Mouse (Mus musculus): ENCODE data around the gene Phlpp1.

DNA sequence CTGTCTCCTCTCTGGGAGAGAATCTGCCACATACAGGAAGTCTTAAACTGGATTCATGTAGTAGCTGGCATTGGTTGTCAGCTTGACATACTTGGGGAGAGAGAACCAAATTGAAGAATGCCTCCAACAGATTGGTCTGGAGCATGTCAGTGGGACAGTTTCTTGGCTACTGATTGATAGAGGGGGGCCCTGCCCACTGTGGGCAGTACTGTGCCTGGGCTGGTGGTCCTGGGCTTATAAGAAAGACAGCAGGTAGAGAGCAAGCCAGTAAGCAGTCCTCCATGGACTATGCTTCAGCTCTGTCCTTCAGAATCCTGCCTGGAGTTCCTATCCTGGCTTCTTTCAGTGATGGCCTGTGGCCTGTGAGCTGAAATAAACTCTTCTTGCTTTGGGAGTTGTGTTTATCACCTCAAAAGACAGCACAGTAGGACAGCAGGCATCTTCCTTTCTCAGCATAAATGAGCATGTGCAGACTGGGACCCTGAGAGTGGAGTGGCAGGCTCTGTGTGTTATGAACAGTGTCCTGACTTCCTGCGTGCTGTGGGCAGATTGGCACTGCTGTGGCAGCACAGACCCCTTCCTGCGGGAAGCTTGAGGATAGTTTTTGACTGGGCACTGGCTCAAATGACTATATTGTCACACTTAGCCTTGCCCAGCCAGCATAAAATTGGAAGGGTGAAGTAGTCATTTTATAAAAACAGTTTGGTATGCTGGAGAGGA, 108.0 kb downstream of the Phlpp1 start:
- TF ChIP-seq CTCF (conservative IDR thresholded peaks at IDR 0.05; ENCODE audit: low read length) (no peak), NANOG (IDR thresholded peaks at IDR 0.05; ENCODE audit: borderline replicate concordance, low read length) (no peak)

All from E14TG2a.4 (cell line).